Mouse (Mus musculus) intestine, embryonic 14.5 days (tissue): ENCODE measurements around the gene Gpr137. TPM values are rescaled to one million over a fixed set of nuclear protein-coding genes. Genes with fewer than 3 reads are reported as not detected.
"Not testable (repeated sequence)": the region's sequence is repeated elsewhere in the genome, so short reads cannot be mapped to it uniquely, and the experiment has no call there.

ENCODE experiments used
- ATAC-seq: fragments of 200-750 bp; cut with Nextera tagmentation; replicated peaks from 2 replicates; pipeline ENCODE4 v1.8.0; 2017; ENCODE audit warnings: low read depth, moderate number of reproducible peaks, moderate TSS enrichment, moderate library complexity; ENCODE audit not compliant: low FRiP score, low TSS enrichment
- DNase-seq: peaks from one replicate; pipeline ENCODE4 v3.0.0-alpha.2; 2018; ENCODE audit warnings: low spot score
- H3K27ac ChIP-seq: fragments of 300-500 bp; sonication (generic); 2 replicates; pipeline ENCODE4 v1.5.1; 2014; ENCODE audit warnings: low read depth, mild to moderate bottlenecking, control low read depth
- H3K27me3 ChIP-seq: fragments of 300-500 bp; sonication (generic); replicated peaks from 2 replicates; pipeline ENCODE4 v1.6.1; 2014; ENCODE audit warnings: low read length, control low read depth; ENCODE audit not compliant: control insufficient read depth, insufficient read depth
- H3K36me3 ChIP-seq: fragments of 300-500 bp; sonication (generic); 2 replicates; pipeline ENCODE4 v1.6.1; 2014; ENCODE audit warnings: low read length, control low read depth; ENCODE audit not compliant: control insufficient read depth, insufficient read depth
- H3K4me1 ChIP-seq: fragments of 300-500 bp; sonication (generic); replicated peaks from 2 replicates; pipeline ENCODE4 v1.6.1; 2014; ENCODE audit warnings: low read length, control low read depth, mixed read lengths; ENCODE audit not compliant: control insufficient read depth, insufficient read depth
- H3K4me2 ChIP-seq: fragments of 300-500 bp; sonication (generic); 2 replicates; pipeline ENCODE4 v1.6.1; 2014; ENCODE audit warnings: low read length
- H3K4me3 ChIP-seq: fragments of 300-500 bp; sonication (generic); 2 replicates; pipeline ENCODE4 v1.5.1; 2014; ENCODE audit warnings: low read depth, low read length, control low read depth, mixed read lengths
- H3K9ac ChIP-seq: fragments of 300-500 bp; sonication (generic); 2 replicates; pipeline ENCODE4 v1.6.1; 2014; ENCODE audit warnings: mild to moderate bottlenecking, low read length
- H3K9me3 ChIP-seq: fragments of 300-500 bp; sonication (generic); 2 replicates; pipeline ENCODE4 v1.6.1; 2016; ENCODE audit warnings: low read length, control low read depth; ENCODE audit not compliant: control insufficient read depth
- WGBS: fragments of 180-500 bp; shearing (Covaris S2); extraction: QIAGEN DNeasy Blood & Tissue Kit; methylation state at CpG from one replicate; pipeline ENCODE4 v1.1.7; 2014; 5-methylcytosine and 5-hydroxymethylcytosine counted together
- polyA plus RNA-seq: library from polyadenylated mRNA; unstranded; fragments of >200 nt; fragmentation: Nextera tagmentation; extraction: Ambion mirVana; gene quantifications from 2 replicates; pipeline ENCODE4 v1.2.1, GENCODE M21; 2014

The Gpr137 gene
- polyA plus RNA-seq, result 20.2 and 21.8 TPM in 2 replicates

GRCm38 (mm10) chr19:6942249-6942691 lies at the start of gene Gpr137:
TSS of gene Gpr137 (minus strand) at chr19:6942480.
- H3K4me2 ChIP-seq, result peak within 1 kb of the TSS; percentile 99
- peak within 1 kb of the TSS; percentile 96 for H3K27ac ChIP-seq
- ATAC-seq (peak; percentile 86), DNase-seq (peak; percentile 92)
- no peaks in the 10 kb centered on the region for H3K27me3 ChIP-seq
- 0% methylated on average over 27 of the region's 27 CpGs for WGBS
- peak within 1 kb of the TSS; percentile 71 for H3K9ac ChIP-seq
- H3K36me3 ChIP-seq, result peaks cover 3% of the 10 kb centered on the region; the same call in 1 of the 2 replicates
- peaks cover 12% of the 10 kb centered on the region for H3K4me1 ChIP-seq
- no peaks in the 10 kb centered on the region for H3K9me3 ChIP-seq
- peak within 1 kb of the TSS; percentile 77 for H3K4me3 ChIP-seq

GRCm38 (mm10) chr19:6991166-6991565 lies 48.9 kb upstream of the Gpr137 start:
- H3K27ac ChIP-seq, H3K9ac ChIP-seq, H3K4me3 ChIP-seq, ATAC-seq, DNase-seq, H3K4me2 ChIP-seq, H3K27me3 ChIP-seq, H3K36me3 ChIP-seq, H3K9me3 ChIP-seq: not testable (repeated sequence)
- H3K4me1 ChIP-seq, result peaks cover 24% of the 10 kb centered on the region
- 93% methylated on average over 6 of the region's 6 CpGs for WGBS

DNA sequence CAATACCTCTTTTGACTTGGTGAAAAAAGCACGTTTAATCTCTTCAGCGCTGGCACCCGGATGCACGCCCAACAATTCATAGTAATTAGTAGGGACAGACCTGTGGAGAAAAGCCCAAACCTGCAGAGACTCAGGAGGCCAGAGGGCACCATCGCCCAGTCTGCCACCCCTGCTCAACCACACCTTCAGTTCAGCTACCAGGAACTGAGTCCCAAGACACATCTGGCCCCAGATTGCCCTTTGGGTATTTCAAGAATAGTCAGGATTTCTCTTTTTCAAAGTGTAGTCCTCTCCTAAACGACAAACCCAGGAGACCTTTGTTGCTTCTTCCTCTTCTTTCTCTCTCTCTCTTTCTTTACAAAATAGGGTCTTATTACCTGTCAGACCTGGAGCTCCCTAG lies 48.4 kb upstream of the Gpr137 start:
- peaks cover under 1% of the 10 kb centered on the region for H3K36me3 ChIP-seq
- ATAC-seq, result no peak

DNA sequence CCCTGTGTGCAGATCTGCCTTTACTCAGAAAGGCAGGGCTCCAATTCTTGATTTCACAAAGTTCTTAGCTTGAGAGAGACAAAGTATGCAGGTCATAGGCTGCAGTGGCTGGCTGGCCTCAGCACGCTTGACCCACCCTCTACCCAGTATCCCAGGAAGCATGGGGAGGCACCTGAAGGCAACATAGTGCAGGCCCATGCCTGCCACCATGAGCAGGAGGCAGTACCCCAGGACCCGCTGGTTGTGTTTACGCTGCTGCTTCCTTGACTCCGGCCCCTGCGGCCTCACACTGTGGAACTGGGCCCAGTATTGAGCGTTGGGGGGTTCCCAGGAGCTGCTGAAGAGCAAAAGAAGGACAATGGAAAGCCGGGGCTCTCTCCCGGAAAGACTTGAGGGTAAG lies 47.0 kb upstream of the Gpr137 start:
- Histone ChIP-seq H3K4me3 (no peak overlapping the region), H3K4me1 (peaks cover 20% of the 10 kb centered on the region), H3K4me2 (no peak overlapping the region), H3K9me3 (no peaks in the 10 kb centered on the region), H3K27me3 (no peaks in the 10 kb centered on the region), H3K9ac (no peak overlapping the region), H3K27ac (no peak overlapping the region), H3K36me3 (peaks cover 12% of the 10 kb centered on the region)
- DNase-seq (no peak), ATAC-seq (no peak)
- WGBS, result 86% methylated on average over 8 of the region's 8 CpGs

More for the DNA sequence above, 48.4 kb upstream of the Gpr137 start:
- H3K27me3 ChIP-seq, result no peaks in the 10 kb centered on the region
- no peak overlapping the region for H3K9ac ChIP-seq
- H3K27ac ChIP-seq, result no peak overlapping the region
- no peaks in the 10 kb centered on the region for H3K9me3 ChIP-seq
- H3K4me3 ChIP-seq, result no peak overlapping the region
- peaks cover 26% of the 10 kb centered on the region for H3K4me1 ChIP-seq
- 90% methylated on average over 6 of the region's 6 CpGs for WGBS
- DNase-seq, result no peak
- no peak overlapping the region for H3K4me2 ChIP-seq

GRCm38 (mm10) chr19:6987904-6988285 lies 45.6 kb upstream of the Gpr137 start:
- no peaks in the 10 kb centered on the region for H3K27me3 ChIP-seq
- H3K27ac ChIP-seq, result peak overlapping the region; percentile 16; the same call in 1 of the 2 replicates
- H3K9ac ChIP-seq, result peak overlapping the region; percentile 85
- ATAC-seq (peak; percentile 3; the same call in 1 of the 2 replicates), DNase-seq (no peak)
- H3K4me2 ChIP-seq, result peak overlapping the region; percentile 65
- H3K36me3 ChIP-seq, result peaks cover 24% of the 10 kb centered on the region
- no peaks in the 10 kb centered on the region for H3K9me3 ChIP-seq
- H3K4me1 ChIP-seq, result peaks cover 20% of the 10 kb centered on the region
- 5% methylated on average over 8 of the region's 8 CpGs for WGBS
- H3K4me3 ChIP-seq, result peak overlapping the region; percentile 87

GRCm38 (mm10) chr19:6987061-6987903 lies 45.0 kb upstream of the Gpr137 start, which contains the start of gene Vegfb:
TSS of gene Vegfb (minus strand) at chr19:6987651.
- ATAC-seq (peak; percentile 45), DNase-seq (peak; percentile 82)
- WGBS, result 1% methylated on average over 80 of the region's 85 CpGs
- H3K9me3 ChIP-seq, result no peaks in the 10 kb centered on the region
- H3K27ac ChIP-seq, result peak within 1 kb of the TSS; percentile 76
- H3K4me1 ChIP-seq, result peaks cover 20% of the 10 kb centered on the region
- peak within 1 kb of the TSS; percentile 85 for H3K9ac ChIP-seq
- H3K27me3 ChIP-seq, result no peaks in the 10 kb centered on the region
- peak within 1 kb of the TSS; percentile 87 for H3K4me3 ChIP-seq
- peaks cover 31% of the 10 kb centered on the region for H3K36me3 ChIP-seq
- peak within 1 kb of the TSS; percentile 65 for H3K4me2 ChIP-seq

GRCm38 (mm10) chr19:6985951-6986708 lies 43.9 kb upstream of the Gpr137 start:
- ATAC-seq, result no peak
- 76% methylated on average over 10 of the region's 10 CpGs for WGBS
- Histone ChIP-seq H3K4me1 (peaks cover 16% of the 10 kb centered on the region), H3K27me3 (no peaks in the 10 kb centered on the region), H3K4me2 (peak overlapping the region; percentile 65), H3K9me3 (no peaks in the 10 kb centered on the region), H3K27ac (no peak overlapping the region), H3K4me3 (peak overlapping the region; percentile 87), H3K36me3 (peaks cover 34% of the 10 kb centered on the region), H3K9ac (peak overlapping the region; percentile 85)
- no peak for DNase-seq

DNA sequence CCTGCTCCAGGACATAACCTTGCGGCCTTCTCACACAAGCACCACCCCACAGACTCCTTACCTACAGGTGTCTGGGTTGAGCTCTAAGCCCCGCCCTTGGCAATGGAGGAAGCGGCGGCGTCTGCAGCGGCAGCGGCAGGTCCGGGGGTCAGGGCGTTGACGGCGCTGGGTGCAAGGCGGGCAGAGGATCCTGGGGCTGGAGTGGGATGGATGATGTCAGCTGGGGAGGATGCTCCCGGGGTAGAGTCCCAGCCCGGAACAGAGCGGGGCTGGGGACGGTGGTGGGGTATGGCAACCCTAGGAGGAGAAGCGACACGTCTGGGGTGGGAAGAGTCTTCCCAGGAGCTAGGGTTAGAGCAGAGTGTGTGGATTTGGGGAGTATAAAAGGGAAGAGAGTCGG lies 43.0 kb upstream of the Gpr137 start:
- Histone ChIP-seq H3K36me3 (peaks cover 34% of the 10 kb centered on the region), H3K27ac (no peak overlapping the region), H3K9ac (no peak overlapping the region), H3K4me2 (no peak overlapping the region), H3K27me3 (no peaks in the 10 kb centered on the region), H3K4me3 (no peak overlapping the region), H3K4me1 (peaks cover 20% of the 10 kb centered on the region), H3K9me3 (no peaks in the 10 kb centered on the region)
- DNase-seq (no peak), ATAC-seq (no peak)
- 84% methylated on average over 19 of the region's 19 CpGs for WGBS
